Mouse (Mus musculus) neural tube, embryonic 15.5 days (tissue): ENCODE data around the gene L2hgdh. TPM values are rescaled to one million over a fixed set of nuclear protein-coding genes. Genes with fewer than 3 reads are reported as not detected.
"Not testable (repeated sequence)": the region's sequence is repeated elsewhere in the genome, so short reads cannot be mapped to it uniquely, and the experiment has no call there.

Source experiments
- ATAC-seq: fragments of 200-750 bp; cut with Nextera tagmentation; 2 replicates; pipeline ENCODE4 v1.8.0; 2017; ENCODE audit warnings: mild to moderate bottlenecking, moderate TSS enrichment, moderate library complexity; ENCODE audit not compliant: low FRiP score
- H3K27ac ChIP-seq: fragments of 300-500 bp; sonication (generic); replicated peaks from 2 replicates; pipeline ENCODE4 v1.5.1; 2015; ENCODE audit warnings: mild to moderate bottlenecking, inconsistent platforms
- H3K27me3 ChIP-seq: fragments of 300-500 bp; sonication (generic); replicated peaks from 2 replicates; pipeline ENCODE4 v1.6.1; 2015; ENCODE audit warnings: inconsistent platforms
- H3K36me3 ChIP-seq: fragments of 300-500 bp; sonication (generic); 2 replicates; pipeline ENCODE4 v1.6.1; 2015; ENCODE audit warnings: inconsistent platforms
- H3K4me1 ChIP-seq: fragments of 300-500 bp; sonication (generic); 2 replicates; pipeline ENCODE4 v1.6.1; 2015; ENCODE audit warnings: inconsistent platforms
- H3K4me2 ChIP-seq: fragments of 300-500 bp; sonication (generic); 2 replicates; pipeline ENCODE4 v1.6.1; 2015; ENCODE audit warnings: inconsistent platforms, mild to moderate bottlenecking, moderate library complexity
- H3K4me3 ChIP-seq: fragments of 300-500 bp; sonication (generic); replicated peaks from 2 replicates; pipeline ENCODE4 v1.5.1; 2015; ENCODE audit warnings: mild to moderate bottlenecking, inconsistent platforms
- H3K9ac ChIP-seq: fragments of 300-500 bp; sonication (generic); replicated peaks from 2 replicates; pipeline ENCODE4 v1.6.1; 2015; ENCODE audit warnings: mild to moderate bottlenecking, inconsistent platforms
- H3K9me3 ChIP-seq: fragments of 300-500 bp; sonication (generic); replicated peaks from 2 replicates; pipeline ENCODE4 v1.6.1; 2016; ENCODE audit warnings: inconsistent platforms
- WGBS: fragments of 180-500 bp; shearing (Covaris S2); methylation state at CpG from one replicate; pipeline ENCODE4 v1.1.7; 2015; ENCODE audit warnings: mixed read lengths; 5-methylcytosine and 5-hydroxymethylcytosine counted together
- polyA plus RNA-seq: library from polyadenylated mRNA; unstranded; fragments of >200 nt; fragmentation: Nextera tagmentation; extraction: Ambion mirVana; gene quantifications from 2 replicates; pipeline ENCODE4 v1.2.1, GENCODE M21; 2015

Gene L2hgdh
- polyA plus RNA-seq, 1 experiment from 2014 or later, result 13.4 TPM

DNA sequence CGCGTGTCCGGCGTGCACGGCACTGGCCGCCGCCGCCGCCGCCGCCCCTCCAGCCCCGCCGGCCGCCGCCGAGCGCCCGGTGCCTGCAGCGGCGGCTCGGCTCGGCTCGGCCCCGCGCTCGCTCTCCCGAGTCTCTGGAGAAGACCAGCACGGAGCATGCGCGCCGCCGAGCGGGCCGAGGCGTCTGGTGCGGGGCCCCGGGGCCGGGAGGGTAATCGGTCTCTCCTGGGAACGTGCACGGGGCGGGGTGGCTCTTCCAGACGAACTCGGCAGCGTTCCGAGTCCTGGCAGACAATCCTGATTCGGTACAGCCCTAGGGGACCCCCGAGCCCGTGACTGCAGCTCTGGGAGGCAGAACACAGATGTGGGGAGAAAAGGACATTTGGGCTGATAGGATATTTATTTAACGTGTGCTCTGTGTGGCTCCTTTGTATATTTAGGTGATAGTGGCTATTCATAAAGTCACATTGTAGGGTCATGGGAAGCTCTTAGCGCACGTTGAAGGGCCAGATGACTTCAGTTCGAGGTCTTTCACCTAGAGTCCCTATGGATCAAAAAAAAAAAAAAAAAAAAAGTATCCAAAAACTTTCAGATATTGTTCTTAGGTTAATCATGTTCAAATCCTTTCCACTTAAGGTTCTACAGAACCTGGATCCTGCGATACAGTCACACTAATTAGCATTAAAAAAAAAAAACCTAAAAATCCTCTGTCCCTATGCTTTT is 42.4 kb downstream of the L2hgdh start:
- peaks cover 21% of the 10 kb centered on the region for H3K4me1 ChIP-seq
- H3K36me3 ChIP-seq, result no peaks in the 10 kb centered on the region
- peak overlapping the region; percentile 77 for H3K4me2 ChIP-seq
- no peaks in the 10 kb centered on the region for H3K27me3 ChIP-seq
- peak; percentile 89 for ATAC-seq
- under 1% methylated on average over 26 of the region's 54 CpGs for WGBS
- peak overlapping the region; percentile 95 for H3K9ac ChIP-seq
- H3K4me3 ChIP-seq, result peak overlapping the region; percentile 98
- H3K9me3 ChIP-seq, result no peaks in the 10 kb centered on the region
- peak overlapping the region; percentile 97 for H3K27ac ChIP-seq

GRCm38 (mm10) chr12:69681566-69682061 is 43.1 kb downstream of the L2hgdh start, which contains the start of gene Sos2:
Gene Sos2 (minus strand): TSS chr12:69681852.
- peak; percentile 87 for ATAC-seq
- no peaks in the 10 kb centered on the region for H3K9me3 ChIP-seq
- H3K9ac ChIP-seq, result peak within 1 kb of the TSS; percentile 95
- H3K27me3 ChIP-seq, result no peaks in the 10 kb centered on the region
- 0% methylated on average over 22 of the region's 85 CpGs for WGBS
- peak within 1 kb of the TSS; percentile 98 for H3K4me3 ChIP-seq
- H3K4me1 ChIP-seq, result peaks cover 21% of the 10 kb centered on the region
- H3K27ac ChIP-seq, result peak within 1 kb of the TSS; percentile 97
- peak within 1 kb of the TSS; percentile 77 for H3K4me2 ChIP-seq
- no peaks in the 10 kb centered on the region for H3K36me3 ChIP-seq

GRCm38 (mm10) chr12:69680635-69681565 is 43.8 kb downstream of the L2hgdh start:
- H3K9me3 ChIP-seq, result no peaks in the 10 kb centered on the region
- H3K4me2 ChIP-seq, result peak overlapping the region; percentile 77
- H3K27ac ChIP-seq, result peak overlapping the region; percentile 97
- H3K4me1 ChIP-seq, result peaks cover 21% of the 10 kb centered on the region
- H3K27me3 ChIP-seq, result no peaks in the 10 kb centered on the region
- peak overlapping the region; percentile 98 for H3K4me3 ChIP-seq
- under 1% methylated on average over 56 of the region's 56 CpGs for WGBS
- peak overlapping the region; percentile 95 for H3K9ac ChIP-seq
- no peaks in the 10 kb centered on the region for H3K36me3 ChIP-seq
- ATAC-seq, result peak; percentile 68

GRCm38 (mm10) chr12:69676157-69676556 is 48.5 kb downstream of the L2hgdh start:
- Histone ChIP-seq H3K36me3 (no peaks in the 10 kb centered on the region), H3K9me3 (no peaks in the 10 kb centered on the region), H3K4me2 (no peak overlapping the region), H3K4me1 (peaks cover 29% of the 10 kb centered on the region), H3K4me3 (no peak overlapping the region), H3K27me3 (no peaks in the 10 kb centered on the region), H3K27ac (no peak overlapping the region), H3K9ac (no peak overlapping the region)
- ATAC-seq, result no peak
- WGBS, result 98% methylated on average over 4 of the region's 4 CpGs

DNA sequence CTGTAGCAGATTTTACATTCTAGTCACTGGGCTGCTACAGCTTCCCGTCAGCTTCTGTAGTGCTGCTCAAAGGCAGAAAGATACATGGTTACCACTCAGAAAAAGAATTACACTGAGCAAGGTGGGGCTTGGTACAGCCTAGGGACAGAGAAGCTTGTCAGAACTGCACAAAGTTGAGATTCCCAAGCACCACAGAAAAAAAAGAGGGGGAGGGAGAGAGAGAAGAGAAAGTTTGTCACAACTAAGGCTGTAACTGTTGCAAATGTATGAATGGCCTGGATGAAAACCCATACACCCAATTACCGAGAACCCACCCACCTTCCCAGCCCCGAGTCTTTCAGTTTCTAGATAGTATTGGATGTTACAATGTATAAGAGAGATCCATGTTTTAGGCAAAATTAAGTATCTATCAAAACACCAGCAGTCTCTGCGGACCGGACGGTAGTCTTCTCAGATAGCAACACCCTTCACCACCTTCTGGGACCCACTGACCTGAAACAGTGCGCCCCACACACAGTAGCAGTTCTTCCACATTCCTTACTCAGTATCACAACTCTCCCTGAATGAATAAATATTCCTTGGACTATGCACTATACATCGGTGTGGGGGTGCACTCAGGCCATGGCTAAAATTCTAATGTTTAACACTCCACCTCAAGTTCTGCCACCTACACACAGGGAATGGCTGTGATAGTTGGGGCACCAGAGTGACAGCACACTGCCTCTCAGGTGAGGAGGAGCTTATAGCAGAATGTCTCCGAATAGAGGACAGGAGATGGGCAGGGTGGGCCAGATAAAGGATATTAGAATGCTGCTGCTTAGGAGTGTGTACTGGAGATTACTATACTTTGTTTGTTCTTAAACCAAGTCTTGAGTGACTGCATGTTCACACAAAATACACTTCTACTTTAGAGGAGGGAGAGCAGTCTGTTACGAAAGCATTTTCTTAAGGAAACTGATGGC is 49.8 kb downstream of the L2hgdh start:
- H3K27me3 ChIP-seq, result no peaks in the 10 kb centered on the region
- H3K36me3 ChIP-seq, result no peaks in the 10 kb centered on the region
- H3K4me3 ChIP-seq, result no peak overlapping the region
- no peak; the same call in 1 of the 2 replicates for ATAC-seq
- H3K9me3 ChIP-seq, result no peaks in the 10 kb centered on the region
- WGBS, result 83% methylated on average over 10 of the region's 10 CpGs
- H3K4me1 ChIP-seq, result peaks cover 22% of the 10 kb centered on the region
- no peak overlapping the region for H3K4me2 ChIP-seq
- no peak overlapping the region for H3K9ac ChIP-seq
- no peak overlapping the region for H3K27ac ChIP-seq

- no peak overlapping the region for H3K27ac ChIP-seq
- H3K9ac ChIP-seq, result no peak overlapping the region
- H3K4me3 ChIP-seq, result no peak overlapping the region
- WGBS, result 24% methylated on average over 1 of the region's 1 CpGs
- no peaks in the 10 kb centered on the region for H3K9me3 ChIP-seq
- H3K36me3 ChIP-seq, result no peaks in the 10 kb centered on the region
- ATAC-seq, result no peak
- peaks cover 19% of the 10 kb centered on the region for H3K4me1 ChIP-seq
- H3K27me3 ChIP-seq, result no peaks in the 10 kb centered on the region
- H3K4me2 ChIP-seq, result no peak overlapping the region
Measured at GRCm38 (mm10) chr12:69674176-69674575, 50.5 kb downstream of the L2hgdh start.

- ATAC-seq, result no peak
- Histone ChIP-seq H3K4me1 (no peaks in the 10 kb centered on the region), H3K27ac (no peak overlapping the region), H3K4me2 (no peak overlapping the region), H3K4me3 (no peak overlapping the region), H3K27me3 (no peaks in the 10 kb centered on the region), H3K9ac (no peak overlapping the region), H3K36me3 (no peaks in the 10 kb centered on the region), H3K9me3 (no peaks in the 10 kb centered on the region)
- 95% methylated on average over 5 of the region's 5 CpGs for WGBS
Measured at GRCm38 (mm10) chr12:69666721-69667120, 58.0 kb downstream of the L2hgdh start.

DNA sequence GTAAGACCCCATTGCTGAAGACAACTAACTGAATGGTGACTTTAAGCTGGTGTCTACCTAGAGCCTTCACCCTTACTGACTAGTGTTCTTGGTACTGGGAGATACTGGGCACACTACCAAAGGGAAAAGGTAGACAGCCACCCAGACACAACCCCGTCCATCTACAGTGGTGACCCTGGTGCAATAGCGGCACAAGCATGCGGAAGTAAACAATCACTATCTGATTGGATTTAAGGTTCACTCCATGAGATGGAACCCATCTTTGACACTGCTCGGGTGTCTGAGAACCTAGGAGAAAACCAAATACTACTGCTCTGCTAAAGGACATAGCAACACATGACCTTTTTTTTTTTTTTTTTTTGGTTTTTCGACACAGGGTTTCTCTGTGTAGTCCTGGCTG is 63.0 kb downstream of the L2hgdh start:
- no peaks in the 10 kb centered on the region for H3K27me3 ChIP-seq
- H3K9ac ChIP-seq, result no peak overlapping the region
- no peaks in the 10 kb centered on the region for H3K9me3 ChIP-seq
- H3K4me1 ChIP-seq, result no peaks in the 10 kb centered on the region
- ATAC-seq, result no peak
- H3K4me3 ChIP-seq, result no peak overlapping the region
- H3K4me2 ChIP-seq, result no peak overlapping the region
- WGBS, result 96% methylated on average over 5 of the region's 5 CpGs
- no peaks in the 10 kb centered on the region for H3K36me3 ChIP-seq
- no peak overlapping the region for H3K27ac ChIP-seq

- H3K4me3 ChIP-seq, H3K9me3 ChIP-seq, H3K9ac ChIP-seq, H3K4me2 ChIP-seq, H3K27me3 ChIP-seq, H3K4me1 ChIP-seq, H3K27ac ChIP-seq: not testable (repeated sequence)
- ATAC-seq, result peak; percentile 90
- H3K36me3 ChIP-seq, result peaks cover 33% of the 10 kb centered on the region
Measured at GRCm38 (mm10) chr12:69653973-69654372, 70.7 kb downstream of the L2hgdh start.

DNA sequence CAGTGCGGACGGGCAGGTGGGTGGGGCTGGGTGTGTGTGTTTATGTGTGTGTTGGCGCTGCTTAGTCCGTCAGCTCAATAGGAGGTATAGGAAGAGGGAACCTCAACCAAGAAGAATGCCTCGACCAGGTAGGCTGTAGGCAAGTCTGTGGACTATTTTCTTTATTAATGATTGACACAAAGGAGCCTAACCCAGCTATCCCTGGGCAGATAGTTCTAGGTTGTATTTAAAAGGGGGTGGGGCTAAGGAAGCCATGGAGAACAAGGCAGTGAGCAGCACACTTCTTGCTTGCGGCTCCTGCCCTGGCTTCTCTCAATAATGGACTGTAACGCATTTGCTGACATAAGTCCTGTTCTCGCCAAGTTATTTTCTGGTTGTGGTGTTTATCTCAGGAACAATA is 75.2 kb downstream of the L2hgdh start:
- WGBS, result 89% methylated on average over 8 of the region's 8 CpGs
- Histone ChIP-seq H3K9ac (no peak overlapping the region), H3K4me3 (no peak overlapping the region), H3K27me3 (no peaks in the 10 kb centered on the region), H3K9me3 (peaks cover 4% of the 10 kb centered on the region; the same call in 1 of the 2 replicates), H3K27ac (no peak overlapping the region), H3K4me1 (peaks cover 3% of the 10 kb centered on the region; the same call in 1 of the 2 replicates), H3K4me2 (no peak overlapping the region), H3K36me3 (peaks cover 52% of the 10 kb centered on the region)
- no peak for ATAC-seq
